Mouse (Mus musculus): ENCODE data around the gene Gm45234.

The Gm45234 gene

GRCm38 (mm10) chr6:124706061-124706627 lies 49.7 kb downstream of the Gm45234 start:
- DNase-seq: no peak

- DNase-seq: no peak
Observed at GRCm38 (mm10) chr6:124704417-124704816, 51.4 kb downstream of the Gm45234 start.

- no peak for DNase-seq
Observed at GRCm38 (mm10) chr6:124703789-124704188, 52.0 kb downstream of the Gm45234 start.

GRCm38 (mm10) chr6:124702784-124703103 lies 53.1 kb downstream of the Gm45234 start:
- DNase-seq: peak; percentile 66 to 70

- no peak for DNase-seq
Observed at GRCm38 (mm10) chr6:124702102-124702783, 53.6 kb downstream of the Gm45234 start.

GRCm38 (mm10) chr6:124701338-124701737 lies 54.5 kb downstream of the Gm45234 start:
- no peak for DNase-seq

- DNase-seq: peak; percentile 73 to 81
Observed at GRCm38 (mm10) chr6:124699962-124700610, 55.7 kb downstream of the Gm45234 start.

GRCm38 (mm10) chr6:124699366-124699765 lies 56.5 kb downstream of the Gm45234 start:
- no peak for DNase-seq

- DNase-seq: no peak
Observed at GRCm38 (mm10) chr6:124698751-124699150, 57.1 kb downstream of the Gm45234 start.

GRCm38 (mm10) chr6:124696441-124697150 lies 59.2 kb downstream of the Gm45234 start:
- no peak for DNase-seq

- peak; percentile 89 to 94 for DNase-seq
Observed at GRCm38 (mm10) chr6:124694166-124694955, 61.5 kb downstream of the Gm45234 start.

- no peak for DNase-seq
Observed at GRCm38 (mm10) chr6:124693243-124693981, 62.4 kb downstream of the Gm45234 start.

GRCm38 (mm10) chr6:124690517-124690916 lies 65.3 kb downstream of the Gm45234 start:
- no peak for DNase-seq

All from lung, adult 18-20 months (tissue).